Mouse (Mus musculus) olfactory bulb, adult 2 months (tissue): ENCODE results near the gene Enpep.

Experiments used
- CTCF ChIP-seq: fragments of 200-500 bp; IDR thresholded peaks from 2 replicates; pipeline ENCODE4 v1.5.1; 2012; ENCODE audit warnings: low read depth, mild to moderate bottlenecking, low read length, moderate library complexity; ENCODE audit not compliant: insufficient read depth
- POLR2A ChIP-seq: fragments of 200-500 bp; IDR thresholded peaks from 2 replicates; pipeline ENCODE4 v1.6.1; 2012; ENCODE audit warnings: mild to moderate bottlenecking, low read depth, low read length, moderate library complexity; ENCODE audit not compliant: insufficient read depth

GRCm38 (mm10) chr3:129270044-129270443 lies 62.5 kb downstream of the Enpep start:
- no peak for TF ChIP-seq CTCF
- no peak for TF ChIP-seq POLR2A
